Mouse (Mus musculus) T-helper 17 cell (primary cell): Measurements from ENCODE around the gene Oxnad1.
"Not testable (repeated sequence)": the region's sequence is repeated elsewhere in the genome, so short reads cannot be mapped to it uniquely, and the experiment has no call there.

ENCODE experiments used
- in situ Hi-C, 2 experiments: fragments of 300-600 bp; cut with MboI, MseI; formaldehyde crosslinking; loops; 1 replicate in 1 of 2; 2 replicates in 1 of 2; pipeline ENCODE4 v1.15.1; 2025; ENCODE audit warnings: high pct_unique_total_duplicates in 2 of 2

The Oxnad1 gene

DNA sequence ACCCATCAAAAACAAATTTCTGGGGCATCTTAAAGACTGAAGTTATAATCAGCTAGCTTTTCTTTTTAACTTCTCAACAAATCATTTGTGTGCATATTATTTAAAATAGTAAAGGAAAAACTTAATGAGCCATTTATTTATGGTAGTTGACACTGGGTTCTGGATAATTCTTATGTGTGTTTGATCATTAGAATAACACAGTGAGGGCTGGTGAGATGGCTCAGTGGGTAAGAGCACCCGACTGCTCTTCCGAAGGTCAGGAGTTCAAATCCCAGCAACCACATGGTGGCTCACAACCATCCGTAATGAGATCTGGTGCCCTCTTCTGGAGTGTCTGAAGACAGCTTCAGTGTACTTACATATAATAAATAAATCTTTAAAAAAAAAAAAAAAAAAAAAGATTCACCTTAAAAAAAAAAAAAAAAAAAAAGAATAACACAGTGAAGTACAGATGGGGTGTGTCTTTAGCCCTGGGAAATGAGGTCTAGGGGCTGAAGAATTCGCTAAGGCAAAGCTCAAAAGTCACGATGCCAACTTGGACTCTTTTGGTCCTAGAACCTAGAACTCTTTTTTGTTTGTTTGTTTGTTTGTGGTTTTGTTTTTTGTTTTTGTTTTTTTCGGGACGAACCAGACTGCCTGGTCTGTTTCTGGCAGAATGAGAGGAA is 2.5 kb downstream of the Oxnad1 start:
- in situ Hi-C loops = loop anchor here (10.0 kb wide), 2 partner anchors 1023 to 1063 kb away; no protein-coding TSS in a partner anchor

DNA sequence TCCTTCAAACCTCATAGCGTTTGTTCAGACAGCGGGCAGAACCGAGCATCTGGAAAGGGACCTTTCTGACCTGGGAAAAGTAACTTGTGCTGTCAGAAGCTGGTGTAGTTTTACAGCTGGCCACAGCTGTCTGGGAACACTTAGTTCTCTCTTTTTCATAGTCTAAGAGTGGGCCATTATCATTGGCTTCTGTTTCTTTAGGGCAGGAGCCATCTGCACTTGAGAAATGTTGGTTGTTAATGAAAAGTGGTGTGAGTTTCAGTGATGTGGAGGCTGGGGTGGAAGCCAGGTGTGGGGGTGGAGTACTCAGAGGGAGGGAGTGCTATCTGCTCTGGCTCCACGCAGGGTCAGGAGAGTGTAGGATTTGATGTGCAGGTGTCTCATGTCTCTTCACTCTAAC is 6.0 kb downstream of the Oxnad1 start:
- in situ Hi-C loops = no loop called here

DNA sequence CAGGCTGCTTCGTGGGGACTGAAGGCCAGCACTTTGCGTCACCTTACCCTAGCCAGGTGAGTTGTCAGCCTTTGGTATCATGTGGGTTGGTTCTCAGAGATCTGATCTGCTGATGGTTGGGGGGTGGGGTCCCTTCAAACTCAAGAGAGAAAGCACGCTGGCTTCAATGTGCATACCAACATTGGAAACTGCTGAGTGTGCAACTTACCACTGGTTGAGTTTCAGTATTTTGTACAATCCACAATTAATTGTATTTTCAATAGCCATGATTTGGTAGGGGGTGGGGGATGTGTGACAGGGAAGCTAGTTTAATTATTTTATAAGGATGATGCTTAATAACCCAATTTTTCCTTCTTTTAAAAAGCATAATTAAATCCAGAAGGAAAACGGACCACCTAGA is 6.5 kb downstream of the Oxnad1 start:
- in situ Hi-C loops = no loop called here

DNA sequence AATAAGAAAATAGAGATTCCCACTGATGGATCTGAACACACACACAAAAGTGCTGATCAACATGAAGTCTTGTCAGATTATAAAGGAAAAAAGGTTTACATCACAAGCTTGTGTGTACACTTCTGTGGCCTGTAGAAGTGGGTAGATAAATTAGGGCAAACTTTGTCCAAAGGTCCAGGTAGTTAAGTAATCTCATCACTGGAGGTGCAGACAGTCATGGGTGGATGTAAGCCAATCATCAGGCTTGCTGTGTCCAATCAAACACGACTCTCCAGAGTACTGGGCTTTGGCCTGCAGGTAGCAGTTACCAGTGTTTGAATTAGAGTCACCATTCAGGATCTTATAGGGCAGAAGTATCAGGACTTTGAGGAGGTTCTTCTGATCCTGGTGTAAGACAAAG is 7.8 kb downstream of the Oxnad1 start:
- in situ Hi-C loops = no loop called here

DNA sequence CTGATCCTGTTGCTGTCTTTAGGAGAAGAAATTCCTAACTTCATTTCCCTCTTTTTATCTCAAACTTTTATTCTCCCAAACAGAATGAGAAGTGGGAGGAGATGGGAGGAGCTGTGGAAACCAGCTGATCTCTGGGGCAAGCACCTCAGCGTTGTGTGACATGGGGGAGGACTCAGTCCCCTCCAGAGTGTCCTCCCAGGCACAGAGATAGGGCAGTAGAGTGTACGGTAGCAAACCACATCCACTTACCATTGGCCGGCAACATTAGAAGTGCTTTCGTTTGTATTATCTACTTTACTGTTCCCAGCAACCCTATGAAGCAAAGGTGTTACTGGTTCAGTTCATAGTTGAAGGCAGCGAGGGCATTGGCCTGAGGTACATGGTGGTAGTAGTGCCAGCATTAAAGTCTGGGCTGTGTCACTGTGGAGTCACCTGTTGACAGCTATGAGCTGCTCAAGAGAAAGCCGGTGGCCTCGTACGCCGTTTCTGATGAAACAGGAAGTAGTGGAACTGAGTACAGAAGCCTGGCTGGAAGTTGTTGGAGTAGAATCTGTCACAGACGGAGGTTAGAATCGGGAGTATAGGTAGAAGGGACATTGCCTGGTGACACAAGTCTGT is 8.4 kb downstream of the Oxnad1 start:
- in situ Hi-C loops = no loop called here

DNA sequence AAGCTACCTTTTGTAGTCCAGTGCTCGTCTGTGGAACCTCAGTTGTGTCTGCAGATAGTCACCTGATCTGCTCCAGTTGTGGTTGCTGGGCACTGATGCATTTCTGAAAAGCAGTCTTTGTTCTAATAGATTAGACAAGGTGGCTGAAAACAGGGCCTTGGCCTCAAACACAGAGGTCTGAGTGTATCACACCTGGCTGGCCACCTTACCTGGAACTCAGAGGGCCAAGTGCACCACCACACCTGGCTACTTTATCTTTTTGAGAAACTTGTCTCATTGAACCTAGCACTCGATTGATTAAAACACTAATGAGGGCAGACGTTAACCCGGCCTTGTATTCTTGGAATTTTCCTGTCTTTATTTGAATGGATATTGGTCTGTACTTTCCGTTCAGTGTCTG is 10.5 kb downstream of the Oxnad1 start:
- in situ Hi-C loops = no loop called here

DNA sequence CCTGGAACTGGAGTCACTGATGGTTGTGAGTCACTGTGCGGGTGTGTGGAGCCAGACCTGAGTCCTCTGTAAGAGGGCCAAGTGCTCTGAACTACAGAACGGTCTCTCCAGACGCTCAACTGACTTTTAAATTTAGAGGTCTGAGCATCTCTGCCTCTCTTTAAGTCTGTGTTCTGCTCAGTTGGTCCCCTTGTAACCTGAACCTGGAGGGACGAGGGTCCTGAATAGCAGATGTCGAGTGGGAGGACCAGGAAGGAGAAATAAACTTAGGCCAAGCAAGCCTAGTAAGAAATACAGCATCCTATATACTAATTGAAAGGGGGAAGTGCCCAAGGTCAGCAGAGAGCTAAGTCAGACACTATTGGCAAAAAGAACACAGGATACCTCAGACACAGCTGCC is 11.6 kb downstream of the Oxnad1 start:
- in situ Hi-C loops = no loop called here

DNA sequence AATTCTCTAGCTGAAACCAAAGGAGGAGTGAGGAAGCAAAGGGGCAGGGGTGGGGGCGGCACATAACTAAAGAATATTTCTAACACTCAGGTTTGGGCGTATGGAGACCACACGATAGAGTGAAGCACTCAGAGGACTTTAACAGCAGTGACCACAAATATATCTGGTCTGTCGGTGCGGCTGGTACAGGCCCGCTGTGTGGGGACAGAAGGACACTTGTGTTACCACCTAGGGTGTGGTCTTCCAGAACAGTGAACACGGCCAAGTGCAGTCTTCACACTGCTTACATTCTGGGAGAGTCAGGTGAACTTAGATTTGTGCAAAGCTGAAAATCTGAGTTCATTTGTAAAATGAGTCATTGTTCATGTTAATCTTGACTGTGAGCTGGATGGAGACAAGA is 12.5 kb downstream of the Oxnad1 start:
- in situ Hi-C loops = no loop called here

DNA sequence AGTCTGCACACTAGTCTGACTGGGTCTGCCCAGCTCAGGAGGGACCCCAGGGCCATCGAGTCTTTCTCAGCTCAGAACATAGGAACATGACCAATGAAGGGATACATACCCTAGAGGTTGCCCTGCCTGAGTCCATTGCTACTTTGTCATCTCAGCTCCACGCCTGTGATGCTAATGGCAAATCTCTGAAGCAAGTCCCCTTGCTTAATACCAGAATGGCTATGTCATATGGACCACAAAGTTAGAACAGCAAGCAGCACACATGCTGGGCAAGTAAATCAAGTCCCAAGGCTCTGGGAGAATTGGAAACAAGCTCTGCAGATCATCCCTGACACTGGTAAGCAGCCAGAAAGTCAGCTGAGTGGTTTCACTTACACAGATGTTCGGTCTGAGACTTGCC is 13.8 kb downstream of the Oxnad1 start:
- in situ Hi-C loops = no loop called here

DNA sequence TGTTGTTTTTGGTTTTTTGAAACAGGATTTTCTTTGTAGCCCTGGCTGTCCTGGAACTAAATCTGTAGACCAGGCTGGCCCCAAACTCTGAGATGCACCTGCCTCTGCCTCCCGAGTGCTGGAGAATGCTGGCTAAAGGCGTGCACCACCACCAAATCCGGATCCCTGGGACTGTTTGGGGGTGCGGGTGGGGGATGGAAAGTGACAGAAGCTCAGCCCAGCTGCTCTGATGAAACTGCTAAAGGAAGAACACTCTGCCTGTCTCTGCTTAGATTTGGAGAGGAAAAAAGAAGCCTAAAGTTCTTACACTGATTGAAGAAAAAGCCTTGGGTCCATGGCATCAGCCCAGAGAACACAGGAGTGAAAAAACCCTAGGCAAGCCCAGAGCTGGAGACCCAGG is 18.4 kb downstream of the Oxnad1 start:
- in situ Hi-C loops = no loop called here

DNA sequence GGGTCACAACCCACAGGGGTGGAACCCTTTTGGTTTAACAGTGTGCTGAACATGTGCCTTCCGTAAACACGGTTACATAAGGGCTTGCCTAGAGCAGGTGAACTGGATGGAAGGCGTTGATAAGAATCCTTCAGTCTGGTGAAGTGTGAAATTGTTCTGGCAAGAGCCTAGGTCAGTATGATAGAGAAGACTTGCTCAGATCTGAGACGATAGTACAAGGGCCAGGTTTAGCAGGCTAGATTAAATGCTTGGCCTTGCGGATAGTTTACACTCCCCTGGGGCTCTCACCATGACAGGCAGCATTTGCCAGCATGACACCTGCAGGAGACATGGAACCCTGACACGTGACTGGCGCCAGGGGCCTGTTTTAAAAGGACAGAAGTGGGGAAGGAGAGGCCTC is 20.5 kb downstream of the Oxnad1 start:
- in situ Hi-C loops = no loop called here

DNA sequence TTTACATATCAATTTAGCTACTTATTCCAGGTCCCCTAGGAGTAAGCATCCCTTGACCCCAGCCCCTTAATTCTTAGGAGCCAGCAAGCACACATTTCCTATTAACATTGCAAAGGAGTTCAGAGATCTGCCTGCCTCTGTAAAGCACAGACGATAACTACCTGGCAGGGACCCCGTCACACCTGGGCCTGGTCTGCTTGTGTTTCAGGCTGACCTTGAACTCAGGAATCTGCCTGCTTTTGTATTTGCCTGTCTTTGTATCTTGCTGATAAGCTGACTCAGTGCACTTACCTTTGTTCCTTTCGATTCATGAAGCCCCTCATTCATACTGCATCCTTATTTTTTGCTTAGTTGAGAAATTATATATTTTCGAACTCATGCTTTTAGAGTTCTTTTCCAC is 21.7 kb downstream of the Oxnad1 start:
- in situ Hi-C loops = no loop called here

DNA sequence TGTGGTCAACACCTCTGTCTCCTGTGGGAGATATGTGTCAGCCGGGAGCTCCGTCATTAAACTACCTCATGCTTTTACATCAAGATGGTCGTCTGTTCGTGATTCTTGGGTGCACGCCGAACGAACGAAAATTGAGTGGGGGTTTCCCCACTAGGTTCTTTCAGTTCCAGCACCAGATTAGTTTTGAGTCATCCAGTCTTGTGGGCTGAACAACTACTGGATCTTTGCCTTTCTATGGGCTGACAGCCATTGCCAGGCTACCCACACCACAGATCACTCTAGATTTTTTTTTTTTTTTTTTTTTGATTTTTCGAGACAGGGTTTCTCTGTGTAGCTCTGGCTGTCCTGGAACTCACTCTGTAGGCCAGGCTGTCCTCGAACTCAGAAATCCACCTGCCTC is 26.9 kb downstream of the Oxnad1 start:
- in situ Hi-C loops = not testable (repeated sequence)

DNA sequence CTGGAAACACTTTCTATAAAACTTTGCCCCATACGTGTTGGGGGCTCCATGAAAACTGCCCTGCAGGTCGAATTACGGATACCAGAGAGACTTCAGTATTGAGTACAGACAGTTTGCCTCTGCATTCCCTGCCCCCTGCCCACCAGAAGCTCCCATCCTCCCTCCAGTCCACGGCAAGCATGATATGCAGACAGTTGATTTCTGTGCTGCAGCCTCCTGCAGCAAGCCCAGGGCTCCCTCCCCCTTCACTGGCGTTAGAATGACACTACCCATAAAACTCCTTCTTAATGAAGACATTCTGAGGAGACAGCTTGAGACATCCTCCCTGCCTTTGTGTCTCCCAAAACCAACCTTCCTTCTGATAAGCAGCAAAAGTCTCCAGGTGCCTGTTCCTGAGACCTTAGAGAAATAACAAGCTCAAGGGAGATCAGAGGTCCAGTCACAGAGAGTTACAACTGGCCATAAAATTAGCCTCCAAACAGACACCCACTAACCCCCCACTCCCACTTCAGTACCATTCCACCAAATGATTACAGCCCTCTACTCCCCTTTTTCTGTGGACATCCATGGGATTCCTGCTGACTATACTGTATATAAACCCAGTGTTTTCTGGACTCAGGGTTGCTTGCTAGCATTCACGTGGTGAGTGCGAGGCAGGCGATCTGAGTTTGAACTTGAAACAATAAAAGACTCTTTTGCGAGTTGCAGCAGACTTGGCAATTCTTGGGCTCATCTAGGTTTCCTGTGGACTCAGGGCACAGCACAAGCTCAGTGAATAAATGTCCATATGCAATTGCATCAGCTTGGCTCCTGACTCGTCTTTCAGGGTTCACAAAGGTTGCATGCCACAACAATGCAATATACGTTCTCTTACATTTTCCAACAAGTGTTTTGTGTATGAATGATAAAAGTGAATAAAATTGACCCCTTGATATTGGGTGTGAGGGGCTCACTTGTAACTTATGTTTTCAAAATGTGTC is 36.1 kb downstream of the Oxnad1 start:
- in situ Hi-C loops = no loop called here

DNA sequence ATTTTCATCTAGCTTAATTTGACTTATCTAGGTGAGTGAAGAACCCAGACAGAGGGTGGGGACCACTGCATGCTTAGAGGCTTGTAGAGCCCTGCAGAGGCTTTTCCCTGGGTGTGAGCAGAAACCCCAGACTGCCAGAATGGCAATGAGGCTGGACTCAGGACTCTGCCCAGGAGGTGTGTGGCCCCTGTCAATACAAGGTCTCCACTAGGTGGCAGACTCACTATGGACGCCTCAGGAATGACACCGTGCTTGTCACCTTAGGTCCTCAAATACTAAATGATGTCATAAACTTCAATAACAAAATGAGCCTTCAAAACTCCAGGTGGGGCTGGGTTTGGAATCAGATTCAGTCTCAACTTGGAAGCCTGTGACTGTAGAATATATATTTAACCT is 36.7 kb downstream of the Oxnad1 start:
- in situ Hi-C loops = no loop called here

DNA sequence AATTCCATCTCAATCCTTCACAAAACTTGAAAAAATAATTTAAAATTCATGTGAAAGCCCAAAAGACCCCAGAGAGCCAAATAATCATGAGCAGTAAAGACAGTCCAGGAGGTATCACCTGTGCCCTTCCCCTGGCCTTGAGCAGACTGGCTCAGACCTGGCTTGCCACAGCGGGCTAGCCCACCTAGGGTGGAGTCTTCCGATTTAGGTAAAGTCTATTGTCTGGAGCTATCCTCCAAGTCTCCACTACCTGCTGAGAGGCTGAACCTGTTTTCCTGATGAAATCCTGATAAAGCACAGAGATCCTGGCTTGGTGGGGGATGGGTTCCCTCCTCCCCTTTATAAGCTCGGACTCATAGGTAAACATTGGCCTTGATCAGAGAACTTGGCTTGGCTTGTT is 39.1 kb downstream of the Oxnad1 start:
- in situ Hi-C loops = no loop called here

DNA sequence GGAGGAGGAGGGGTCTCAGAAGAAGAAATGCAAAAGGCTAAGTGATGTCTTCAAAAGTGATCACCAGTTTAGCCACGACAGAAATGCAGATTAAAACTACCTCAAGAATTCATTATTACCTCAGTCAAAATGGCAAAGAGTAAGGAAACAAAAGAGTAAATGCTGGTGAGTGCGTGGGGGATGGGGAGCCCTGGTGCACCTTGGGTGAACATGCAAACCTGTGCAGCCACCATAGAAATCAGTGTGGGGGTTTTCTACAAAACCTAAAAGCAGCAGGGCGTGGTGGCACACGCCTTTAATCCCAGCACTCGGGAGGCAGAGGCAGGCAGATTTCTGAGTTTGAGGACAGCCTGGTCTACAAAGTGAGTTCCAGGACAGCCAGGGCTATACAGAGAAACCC is 40.1 kb downstream of the Oxnad1 start:
- in situ Hi-C loops = not testable (repeated sequence)

DNA sequence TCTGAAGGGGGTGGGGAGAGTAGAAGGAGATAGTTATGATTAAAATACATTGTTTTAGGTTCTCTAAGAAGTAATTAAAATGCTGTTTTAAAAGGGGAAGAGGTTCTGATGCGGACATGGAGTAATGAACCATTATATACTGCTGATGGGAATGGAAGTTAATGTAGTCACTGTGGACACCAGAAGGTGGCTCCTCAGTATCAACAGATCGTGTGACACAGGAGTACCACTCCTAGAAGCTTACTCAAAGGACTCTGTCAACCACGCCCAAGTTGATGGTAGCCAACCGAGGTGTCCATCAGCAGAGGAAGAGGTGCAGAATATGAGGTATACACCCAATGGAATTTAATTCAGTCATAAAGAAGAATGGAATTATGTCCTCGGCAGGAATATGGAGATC is 43.2 kb downstream of the Oxnad1 start:
- in situ Hi-C loops = no loop called here

DNA sequence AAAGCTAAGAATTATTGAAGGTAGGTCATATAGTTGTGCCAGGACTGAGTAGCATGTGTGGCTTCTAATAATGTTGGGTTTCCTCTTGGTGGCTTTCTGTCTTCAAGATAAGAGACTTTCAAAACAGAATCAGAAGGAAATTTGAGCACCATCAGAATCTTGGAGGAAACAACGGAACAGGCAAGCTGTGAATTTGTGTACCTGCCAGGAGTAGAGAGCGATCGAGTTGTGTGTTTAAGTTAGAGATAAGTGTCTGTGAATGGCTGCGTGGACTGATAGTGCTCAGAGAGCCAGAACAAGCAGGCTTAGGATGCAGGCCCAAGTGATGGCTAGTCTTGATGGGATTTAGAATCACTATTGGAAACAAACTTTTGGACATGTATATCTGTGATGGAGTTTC is 46.7 kb downstream of the Oxnad1 start:
- in situ Hi-C loops = no loop called here

DNA sequence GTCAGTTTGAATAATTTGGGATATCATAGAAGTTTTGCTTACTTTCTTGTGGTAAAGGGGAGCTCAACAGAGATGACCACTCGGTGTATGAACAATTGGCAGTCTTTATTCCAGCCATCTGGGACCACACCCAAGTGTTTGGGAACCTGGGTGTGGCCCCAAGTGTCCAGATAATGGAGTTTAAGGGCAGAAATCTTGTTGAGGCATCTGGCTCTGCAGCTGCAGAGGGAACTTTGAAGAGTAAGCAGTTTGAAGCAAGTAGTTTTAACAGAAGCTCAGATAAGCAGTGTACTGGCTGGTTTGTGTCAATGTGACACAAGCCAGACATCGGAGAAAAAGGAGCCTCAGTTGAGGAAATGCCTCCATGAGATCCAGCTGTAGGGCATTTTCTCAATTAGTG is 49.1 kb downstream of the Oxnad1 start:
- in situ Hi-C loops = no loop called here

DNA sequence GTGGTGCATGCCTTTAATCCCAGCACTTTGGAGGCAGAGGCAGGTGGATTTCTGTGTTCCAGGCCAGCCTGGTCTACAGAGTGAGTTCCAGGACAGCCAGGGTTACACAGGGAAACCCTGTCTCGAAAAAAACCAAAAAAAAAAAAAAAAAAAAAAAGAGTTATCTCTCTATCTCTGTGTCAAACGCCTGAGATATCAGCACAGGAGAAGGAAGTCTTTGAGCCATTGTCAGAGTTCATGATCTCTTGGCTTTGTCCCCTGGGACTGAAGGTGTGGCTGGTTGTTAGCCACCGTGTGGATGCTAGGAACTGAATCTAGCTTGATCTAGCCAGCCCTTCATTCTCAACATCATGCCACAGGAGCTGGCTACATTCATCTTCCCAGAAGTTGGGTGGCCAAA is 51.3 kb downstream of the Oxnad1 start:
- in situ Hi-C loops = not testable (repeated sequence)

DNA sequence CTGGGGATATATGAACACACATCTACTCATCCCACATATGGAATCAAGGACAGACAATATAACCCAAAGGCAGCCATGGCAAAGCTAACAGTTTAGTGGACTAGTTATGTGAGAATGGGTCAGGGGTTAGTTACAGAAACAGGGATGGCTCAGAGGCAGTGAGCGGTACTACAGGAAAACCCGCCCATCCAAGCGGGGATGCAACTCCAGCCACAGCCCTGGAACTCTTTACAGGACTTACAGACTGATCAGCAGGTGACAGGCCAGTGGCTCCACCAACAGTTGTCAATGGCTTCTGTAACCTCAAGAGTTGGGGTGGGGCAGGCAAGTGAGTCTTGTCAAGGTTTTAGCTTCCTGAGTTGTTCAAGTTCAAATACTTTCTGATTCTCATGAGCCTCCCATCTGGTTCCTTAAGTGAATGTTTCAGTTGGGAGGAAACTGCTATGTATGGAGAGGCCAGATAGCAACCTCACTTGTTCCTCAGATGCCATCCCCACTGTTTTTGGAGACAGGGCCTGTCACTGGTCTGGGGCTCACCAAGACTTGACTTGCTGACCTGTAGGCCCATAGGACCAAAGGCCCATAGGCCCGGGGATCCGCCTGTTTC is 55.3 kb downstream of the Oxnad1 start:
- in situ Hi-C loops = loop anchor here in 1 of 2 experiments (10.0 kb wide), 1 partner anchor 1416 kb away; no protein-coding TSS in a partner anchor
